Mouse (Mus musculus) embryonic fibroblast, embryonic 13.5 days (primary cell): ENCODE data around the gene Mcmbp. TPM values are rescaled to one million over a fixed set of nuclear protein-coding genes. Genes with fewer than 3 reads are reported as not detected.
A peak's percentile ranks its signal among the peaks of the same experiment; 100 is the strongest.

Experiments
- H3K27ac ChIP-seq: 2 replicates; pipeline ENCODE4 v1.5.1; 2012; ENCODE audit warnings: low read length, control low read depth, inconsistent platforms; ENCODE audit not compliant: insufficient read depth
- H3K4me1 ChIP-seq: 2 replicates; pipeline ENCODE4 v1.6.1; 2011; ENCODE audit warnings: low read length; ENCODE audit not compliant: control insufficient read depth, insufficient read depth
- H3K4me3 ChIP-seq: 2 replicates; pipeline ENCODE4 v1.5.1; 2011; ENCODE audit warnings: mild to moderate bottlenecking, control low read depth, low read length; ENCODE audit not compliant: insufficient read depth
- CTCF ChIP-seq: IDR thresholded peaks from 2 replicates; pipeline ENCODE4 v1.5.1; 2011; ENCODE audit warnings: mild to moderate bottlenecking, control low read depth, low read length, moderate library complexity, borderline replicate concordance; ENCODE audit not compliant: insufficient read depth
- POLR2A ChIP-seq: IDR thresholded peaks from 2 replicates; pipeline ENCODE4 v1.6.1; 2011; ENCODE audit warnings: low read depth, mild to moderate bottlenecking, control low read depth, low read length, moderate library complexity
- polyA plus RNA-seq: library from polyadenylated mRNA; stranded (reverse); fragments of >200 nt; gene quantifications from 2 replicates; pipeline ENCODE4 v1.2.4, GENCODE M21; 2011; ENCODE audit warnings: low read depth; ENCODE audit not compliant: missing spikeins, insufficient read length

The Mcmbp gene
- polyA plus RNA-seq: 39.8 and 44.0 TPM in 2 replicates

DNA sequence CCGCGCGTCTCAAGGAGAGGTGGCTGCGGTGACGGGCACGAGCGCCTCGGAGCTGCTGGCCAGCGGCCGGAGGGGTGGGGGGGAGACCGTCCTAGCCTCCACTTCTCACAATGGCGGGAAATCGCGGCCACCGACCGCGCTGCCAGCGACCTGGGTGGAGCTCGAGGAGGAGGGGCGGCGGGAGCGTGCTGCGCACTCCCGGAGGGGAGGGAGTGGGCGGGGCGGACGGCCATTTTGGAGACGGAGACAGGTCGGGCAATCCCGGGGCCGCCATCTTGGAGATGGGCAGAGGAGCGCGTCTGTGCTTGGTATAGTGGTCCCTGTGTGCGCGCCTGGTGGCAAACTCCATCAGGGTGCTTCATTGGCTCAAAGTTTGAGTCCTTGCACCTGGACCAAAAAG lies at the start of gene Mcmbp:
Gene Mcmbp, minus strand, starts transcription at position 162 of the 400 bp plus-strand sequence.
- Histone ChIP-seq H3K4me3 (peak within 1 kb of the TSS; percentile 97), H3K27ac (0 out of 2 replicates have a peak within 1 kb of the TSS, but pooled peaks have one; percentile 3), H3K4me1 (peaks cover 5% of the 10 kb centered on the region; the same call in 1 of the 2 replicates)
- TF ChIP-seq POLR2A (peak; percentile 59), CTCF (no peak)

DNA sequence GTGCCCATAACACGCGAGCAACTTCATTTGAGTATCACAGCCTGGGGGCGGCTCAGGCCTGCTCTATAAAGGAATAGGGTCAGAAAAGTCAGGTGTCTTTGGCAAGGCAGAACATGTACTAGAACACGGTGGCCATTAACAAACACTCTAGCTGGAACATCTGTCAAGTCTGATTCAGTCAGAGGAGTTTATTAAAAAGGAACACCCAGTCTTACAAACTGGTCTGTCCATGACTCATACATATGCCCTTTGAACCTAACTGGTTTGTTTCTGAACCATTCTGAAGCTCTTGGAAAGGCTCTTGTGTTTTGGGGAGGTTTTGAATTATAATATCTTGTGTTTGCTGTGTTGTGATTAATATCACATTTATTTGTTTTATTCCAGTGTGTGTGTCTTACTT lies 49.8 kb upstream of the Mcmbp start:
- no peak for TF ChIP-seq CTCF
- no peak for TF ChIP-seq POLR2A
- no peak overlapping the region for H3K27ac ChIP-seq
- peaks cover 2% of the 10 kb centered on the region; the same call in 1 of the 2 replicates for H3K4me1 ChIP-seq
- H3K4me3 ChIP-seq: no peak overlapping the region

DNA sequence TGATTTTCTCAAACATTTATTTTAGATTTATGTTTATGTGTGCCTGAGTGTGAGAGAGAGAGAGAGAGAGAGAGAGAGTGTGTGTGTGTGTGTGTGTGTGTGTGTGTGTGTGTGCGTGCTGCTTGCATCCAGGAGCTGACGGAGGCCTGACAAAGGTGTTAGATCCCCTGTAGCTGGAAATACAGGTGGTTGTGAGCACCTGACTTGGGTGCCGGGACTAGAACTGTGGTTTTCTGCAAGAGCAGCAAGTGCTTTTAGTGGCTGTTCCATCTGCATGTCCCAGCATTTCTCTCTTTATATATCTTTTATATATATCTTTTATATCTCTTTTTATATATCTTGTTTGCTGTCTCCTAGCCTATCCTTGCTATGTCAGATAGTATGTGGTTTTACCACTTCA lies 41.6 kb upstream of the Mcmbp start:
- Histone ChIP-seq H3K27ac (no peak overlapping the region), H3K4me3 (no peak overlapping the region), H3K4me1 (no peaks in the 10 kb centered on the region)
- TF ChIP-seq POLR2A (no peak), CTCF (no peak)

DNA sequence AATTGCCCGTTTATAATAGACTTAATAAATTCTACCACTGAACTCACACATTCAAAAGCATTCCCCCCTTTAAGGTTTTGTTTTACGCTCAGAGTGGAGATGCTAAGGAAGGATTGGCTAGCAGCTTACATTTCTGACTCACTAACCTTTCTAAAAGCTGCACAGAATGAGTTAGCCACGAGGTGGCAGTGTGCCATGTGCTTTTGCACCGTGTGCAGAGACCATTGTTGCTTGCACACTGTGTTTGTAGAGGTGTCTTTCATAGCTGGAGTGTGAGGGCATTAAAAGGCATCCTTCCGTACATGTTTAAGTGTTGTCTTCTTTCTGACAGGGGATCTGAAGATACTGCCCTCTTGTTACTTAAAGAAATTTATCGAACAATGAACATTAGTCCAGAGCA lies 39.0 kb upstream of the Mcmbp start:
- TF ChIP-seq CTCF (peak; percentile 86), POLR2A (no peak)
- Histone ChIP-seq H3K27ac (no peak overlapping the region), H3K4me1 (no peaks in the 10 kb centered on the region), H3K4me3 (no peak overlapping the region)

DNA sequence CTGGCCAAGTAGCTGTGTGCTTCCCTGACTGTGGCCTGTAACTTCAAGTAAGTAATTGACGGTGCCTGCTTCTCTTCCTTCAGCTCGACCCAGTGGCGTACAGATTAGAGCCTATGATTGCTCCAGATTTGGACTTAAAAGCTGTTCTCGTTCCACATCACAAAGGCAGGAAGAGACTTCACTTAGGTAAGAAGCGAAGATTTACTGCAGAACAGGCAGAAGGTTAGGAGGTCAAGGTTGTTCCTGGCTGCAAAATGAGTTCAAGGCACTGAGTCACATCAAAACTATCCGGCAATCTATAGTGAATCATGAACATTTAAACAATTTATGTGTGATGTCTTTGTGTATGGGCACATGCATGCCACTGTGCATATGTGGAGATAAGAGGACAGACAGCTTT lies 36.9 kb upstream of the Mcmbp start:
- no peak overlapping the region for H3K4me3 ChIP-seq
- no peaks in the 10 kb centered on the region for H3K4me1 ChIP-seq
- TF ChIP-seq CTCF: no peak
- no peak for TF ChIP-seq POLR2A
- H3K27ac ChIP-seq: no peak overlapping the region

DNA sequence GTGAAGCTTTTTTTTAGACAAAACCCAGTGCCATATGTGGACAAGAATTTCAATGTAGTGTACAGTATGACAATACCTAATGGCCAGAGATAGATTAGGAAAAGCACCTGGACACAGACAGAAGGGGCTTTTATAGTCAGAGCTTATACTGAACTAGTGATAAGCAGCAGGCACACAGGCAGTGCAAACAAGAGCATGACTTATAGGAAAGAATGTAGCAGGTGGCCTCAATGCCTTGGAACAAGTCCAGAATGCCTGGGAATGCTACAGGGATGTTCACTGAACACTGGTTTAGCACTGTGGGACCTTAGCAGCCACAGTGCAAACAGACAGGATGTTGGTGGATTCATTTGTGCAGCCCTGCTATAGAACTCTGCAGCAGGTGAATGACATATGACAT lies 26.4 kb upstream of the Mcmbp start:
- Histone ChIP-seq H3K4me1 (no peaks in the 10 kb centered on the region), H3K4me3 (no peak overlapping the region), H3K27ac (no peak overlapping the region)
- TF ChIP-seq POLR2A (no peak), CTCF (no peak)

DNA sequence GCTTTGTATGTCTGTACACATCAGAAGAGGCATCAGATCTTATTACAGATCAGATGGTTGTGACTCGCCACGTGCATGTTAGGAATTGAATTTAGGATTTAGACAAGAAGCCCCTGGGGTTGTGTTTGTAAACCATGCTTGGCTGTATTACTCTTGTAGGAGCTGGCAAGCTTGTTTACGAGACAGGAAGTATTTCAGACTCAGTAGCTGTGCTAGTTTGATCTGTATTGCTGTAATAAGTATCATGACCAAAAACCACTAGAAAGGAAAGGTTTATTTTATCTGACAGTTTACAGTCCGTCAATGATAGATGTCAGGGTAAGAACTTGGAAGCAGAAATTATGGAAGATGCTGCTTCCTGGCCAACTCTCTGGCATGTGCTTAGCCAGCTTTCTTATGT lies 18.7 kb upstream of the Mcmbp start:
- no peaks in the 10 kb centered on the region for H3K4me1 ChIP-seq
- H3K4me3 ChIP-seq: no peak overlapping the region
- TF ChIP-seq POLR2A (no peak), CTCF (no peak)
- H3K27ac ChIP-seq: no peak overlapping the region

DNA sequence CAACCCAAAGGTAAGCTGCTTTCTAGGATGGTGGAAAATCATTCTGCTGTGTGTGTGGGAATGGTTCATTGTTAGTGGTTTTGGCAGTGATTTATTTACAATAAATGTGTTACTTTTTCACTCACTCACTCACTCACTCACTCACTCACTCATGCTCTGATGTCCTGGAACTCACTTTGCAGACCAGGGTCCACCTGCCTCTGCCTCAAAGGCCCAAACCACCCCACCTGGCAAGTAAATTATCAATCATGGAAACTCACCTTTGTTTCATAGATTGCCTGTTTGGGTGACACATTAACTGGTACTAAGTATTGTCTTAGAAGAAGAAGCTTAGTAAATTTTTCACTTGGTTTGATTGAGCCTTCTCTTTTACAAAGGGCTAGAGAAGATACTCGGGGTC lies 15.1 kb upstream of the Mcmbp start:
- Histone ChIP-seq H3K27ac (no peak overlapping the region), H3K4me3 (no peak overlapping the region), H3K4me1 (no peaks in the 10 kb centered on the region)
- TF ChIP-seq CTCF (no peak), POLR2A (no peak)

DNA sequence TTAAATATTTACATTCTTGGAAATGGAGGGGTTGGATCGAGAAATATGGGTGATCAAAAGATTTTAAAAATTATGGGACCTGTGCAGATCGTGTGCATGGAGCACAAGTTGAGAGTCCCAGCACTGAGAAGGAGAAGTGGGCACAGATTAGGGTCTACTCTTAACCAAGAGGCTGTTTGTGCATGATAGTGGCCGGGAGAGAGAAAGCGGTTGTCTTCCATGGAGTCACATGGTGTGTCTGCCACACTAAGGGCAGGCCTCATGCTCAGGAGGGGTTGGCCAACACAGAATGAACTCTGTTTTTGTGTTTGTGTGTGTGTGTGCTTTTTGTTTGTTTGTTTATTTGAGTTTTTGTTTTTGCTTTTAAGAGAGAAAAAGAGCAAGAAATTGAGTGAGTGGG lies 11.7 kb upstream of the Mcmbp start:
- no peak overlapping the region for H3K27ac ChIP-seq
- no peak overlapping the region for H3K4me3 ChIP-seq
- peaks cover 9% of the 10 kb centered on the region; the same call in 1 of the 2 replicates for H3K4me1 ChIP-seq
- TF ChIP-seq POLR2A (no peak), CTCF (no peak)

DNA sequence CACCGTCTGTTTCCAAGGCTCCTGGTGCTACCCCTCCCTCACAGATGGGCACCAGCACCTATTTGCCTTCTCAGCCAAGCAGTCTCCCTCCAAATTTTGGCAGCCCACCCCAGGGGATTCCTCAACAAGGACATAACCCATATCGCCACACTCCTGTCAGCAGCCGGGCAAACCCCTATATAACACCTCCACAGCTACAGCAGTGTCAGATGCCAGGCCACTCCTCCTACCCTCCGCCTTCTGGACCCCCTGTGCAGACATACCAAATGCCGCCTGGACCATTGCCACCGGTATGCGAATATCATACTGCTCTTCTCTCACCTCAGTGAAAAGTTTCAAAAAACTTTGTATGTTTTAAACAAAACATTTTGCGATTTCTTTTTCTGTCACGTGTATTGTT lies 10.0 kb upstream of the Mcmbp start:
- no peak overlapping the region for H3K27ac ChIP-seq
- TF ChIP-seq POLR2A (no peak), CTCF (no peak)
- no peak overlapping the region for H3K4me3 ChIP-seq
- H3K4me1 ChIP-seq: peaks cover 9% of the 10 kb centered on the region; the same call in 1 of the 2 replicates

DNA sequence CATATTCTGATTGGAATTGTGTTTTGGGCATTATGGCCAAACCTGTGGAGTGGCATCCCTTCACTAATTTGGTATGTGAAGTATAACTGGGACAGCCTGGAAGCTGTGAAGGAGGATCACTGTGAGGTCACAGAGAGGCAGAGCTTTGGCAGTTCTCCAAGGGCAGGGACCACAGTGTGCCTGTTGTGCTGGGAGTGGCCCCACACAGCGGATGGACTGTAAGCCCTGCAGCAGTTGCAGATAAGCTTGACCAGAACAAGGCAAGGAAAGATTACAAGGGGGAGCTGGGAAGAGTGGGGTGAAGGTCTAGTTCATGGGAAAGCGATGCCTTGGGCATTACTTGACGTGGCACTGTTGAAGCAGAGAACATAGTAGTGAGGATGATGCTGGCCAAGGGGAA lies 8.5 kb upstream of the Mcmbp start:
- TF ChIP-seq CTCF (no peak), POLR2A (no peak)
- Histone ChIP-seq H3K4me3 (no peak overlapping the region), H3K27ac (no peak overlapping the region), H3K4me1 (peaks cover 9% of the 10 kb centered on the region; the same call in 1 of the 2 replicates)
